Mouse (Mus musculus): ENCODE data around the gene Zfp771.

- no peak for TF ChIP-seq CTCF (IDR thresholded peaks at IDR 0.05; ENCODE audit: low read depth, low read length)
- TF ChIP-seq GATA1 (IDR thresholded peaks at IDR 0.05; ENCODE audit: borderline replicate concordance, low read length): no peak
- TF ChIP-seq TAL1 (conservative IDR thresholded peaks at IDR 0.05; ENCODE audit: low read depth, low read length): no peak
- no peak for TF ChIP-seq POLR2AphosphoS5 (IDR thresholded peaks at IDR 0.05; ENCODE audit: insufficient replicate concordance, low read depth, low read length)
- TF ChIP-seq GATA2 (IDR thresholded peaks at IDR 0.05; ENCODE audit: borderline replicate concordance, low read depth, low read length): no peak
These were observed 26.2 kb downstream of the Zfp771 start for GRCm38 (mm10) chr7:127270256-127270655.

Data from G1E (cell line).